12 mouse cellular contexts compared by ENCODE assay signal in the genomic region with DNA sequence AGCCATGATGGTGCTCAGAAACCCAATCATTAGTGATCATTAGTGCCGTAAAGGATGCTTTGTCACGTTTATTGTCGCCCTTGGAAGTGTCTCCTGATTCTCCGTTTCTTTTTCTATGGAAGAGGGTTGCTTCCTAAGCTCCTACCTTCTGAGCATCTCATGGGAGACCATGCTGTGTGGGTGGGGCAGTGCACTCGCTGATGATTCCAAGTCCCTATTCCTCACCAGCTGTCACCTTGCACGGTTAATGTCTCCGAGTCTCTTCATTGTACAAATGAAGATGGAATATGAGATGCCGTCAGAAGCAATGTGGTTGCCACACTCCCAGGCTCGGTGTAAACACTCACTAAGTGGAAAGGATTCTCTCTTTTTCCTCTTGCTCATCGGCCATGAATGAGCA.
DNase-seq lines count a peak whose midpoint lies in the region; ATAC-seq lines count a peak whose summit lies in the region.
"Had no signal": no experiment of that assay in that cellular context is flagged by ENCODE, and none has a peak within 500 bp of the region (broad histone marks: within the 10 kb centered on the region; RNA-seq: fewer than 3 reads in every experiment).

No protein-coding gene starts in this region.

- no peak for ATAC-seq in activated CD4-positive, CD25-positive, alpha-beta regulatory T cell, adult 4 months
- ATAC-seq: forebrain, embryonic 14.5 days; intestine, embryonic 15.5 days had no signal

- peak; percentile 78 for DNase-seq in brain, adult 2 months (ENCODE audit: low read depth, low spot score)
- peak; percentile 62 for DNase-seq in cerebellum, adult 11-12 months
- peak; percentile 77 for DNase-seq in cerebellum, adult 9-10 months
- DNase-seq in cerebellum, postnatal 25 days: peak; percentile 58 to 71
- DNase-seq in thymus, postnatal 4 days: no peak
- no peak for DNase-seq in gastrocnemius, postnatal 10 days
- DNase-seq: adrenal gland, postnatal 10 days; heart, adult 2 months; kidney, adult 18-20 months had no signal

Comparison
In these comparisons a context has a peak if more than half of its experiments do, and no peak if none do; other contexts are left out.
1. DNase-seq: peak in brain, adult 2 months (single experiment), cerebellum, adult 11-12 months (single experiment), cerebellum, adult 9-10 months (single experiment) and cerebellum, postnatal 25 days (2 of 2); none in thymus, postnatal 4 days (single experiment) and gastrocnemius, postnatal 10 days (single experiment).